Mouse (Mus musculus): ENCODE measurements around the gene Setd1b. TPM values are rescaled to one million over a fixed set of nuclear protein-coding genes. Genes with fewer than 3 reads are reported as not detected.
A peak's percentile ranks its signal among the peaks of the same experiment; 100 is the strongest.

Gene Setd1b
- 2.3 and 2.7 TPM in 2 replicates for polyA plus RNA-seq (2012; rRNA removed)
- polyA plus RNA-seq (2014; fragmentation: Nextera tagmentation; extraction: Ambion mirVana), result 3.3 and 4.3 TPM in 2 replicates

- WGBS (ENCODE audit: insufficient replicate concordance), result under 1% methylated on average over 60 of the region's 103 CpGs
- no peak for DNase-seq (ENCODE audit: low read depth in 3 of 3, low spot score in 3 of 3)
- H3K27me3 ChIP-seq (ENCODE audit: control insufficient read depth, insufficient read depth, low read length), result no peaks in the 10 kb centered on the region
- H3K9ac ChIP-seq (replicated peaks), result peak within 1 kb of the TSS; percentile 99
- H3K4me1 ChIP-seq (replicated peaks; ENCODE audit: control insufficient read depth in 2 of 2, insufficient read depth in 2 of 2, low read length in 1 of 2), result peaks cover 16 to 21% of the 10 kb centered on the region in 2 experiments
- TF ChIP-seq EP300 (IDR thresholded peaks at IDR 0.05; ENCODE audit: low read depth), result no peak
- TF ChIP-seq CTCF (IDR thresholded peaks at IDR 0.05; ENCODE audit: low read depth), result peak; percentile 11; the same call in 1 of the 2 replicates
- H3K36me3 ChIP-seq (replicated peaks; ENCODE audit: control insufficient read depth, insufficient read depth, low read depth), result peaks cover 16% of the 10 kb centered on the region
- ATAC-seq (ENCODE audit: insufficient read depth), result peak; percentile 44
- peak within 1 kb of the TSS; percentile 100 for H3K4me2 ChIP-seq (ENCODE audit: low read depth)
- H3K4me3 ChIP-seq (ENCODE audit: insufficient read depth in 1 of 2, low read depth in 2 of 2, low read length in 2 of 2), result peak within 1 kb of the TSS; percentile 63 to 74
- H3K9me3 ChIP-seq (ENCODE audit: control insufficient read depth, low read length), result no peaks in the 10 kb centered on the region
- H3K27ac ChIP-seq, result peak within 1 kb of the TSS; percentile 98
Measured at GRCm38 (mm10) chr5:123142161-123143157, at the start of gene Setd1b. Gene Setd1b, plus strand, starts transcription at chr5:123142193.

GRCm38 (mm10) chr5:123093077-123093633 lies 48.8 kb upstream of the Setd1b start:
- peak; percentile 82 to 87 (median 83) for DNase-seq (ENCODE audit: low read depth in 3 of 3, low spot score in 3 of 3)
- Histone ChIP-seq H3K9ac (replicated peaks) (peak overlapping the region; percentile 52), H3K4me3 (ENCODE audit: insufficient read depth in 1 of 2, low read depth in 2 of 2, low read length in 2 of 2) (peak overlapping the region; percentile 2 to 28; a peak in 3 of 4 replicates), H3K9me3 (ENCODE audit: control insufficient read depth, low read length) (no peaks in the 10 kb centered on the region), H3K4me2 (ENCODE audit: low read depth) (peak overlapping the region; percentile 65), H3K27ac (peak overlapping the region; percentile 96), H3K27me3 (ENCODE audit: control insufficient read depth, insufficient read depth, low read length) (no peaks in the 10 kb centered on the region), H3K36me3 (replicated peaks; ENCODE audit: control insufficient read depth, insufficient read depth, low read depth) (peaks cover 11% of the 10 kb centered on the region), H3K4me1 (replicated peaks; ENCODE audit: control insufficient read depth in 2 of 2, insufficient read depth in 2 of 2, low read length in 1 of 2) (peaks cover 58 to 70% of the 10 kb centered on the region in 2 experiments)
- peak; percentile 85 for TF ChIP-seq EP300 (IDR thresholded peaks at IDR 0.05; ENCODE audit: low read depth)
- TF ChIP-seq CTCF (IDR thresholded peaks at IDR 0.05; ENCODE audit: low read depth), result no peak
- ATAC-seq (ENCODE audit: insufficient read depth), result peak; percentile 74
- 32% methylated on average over 14 of the region's 14 CpGs for WGBS (ENCODE audit: insufficient replicate concordance)

- peak overlapping the region; percentile 10 to 45 for H3K4me3 ChIP-seq (ENCODE audit: insufficient read depth in 1 of 2, low read depth in 2 of 2, low read length in 2 of 2)
- peak overlapping the region; percentile 68 for H3K9ac ChIP-seq (replicated peaks)
- H3K27me3 ChIP-seq (ENCODE audit: control insufficient read depth, insufficient read depth, low read length), result no peaks in the 10 kb centered on the region
- peaks cover 18% of the 10 kb centered on the region for H3K36me3 ChIP-seq (replicated peaks; ENCODE audit: control insufficient read depth, insufficient read depth, low read depth)
- TF ChIP-seq EP300 (IDR thresholded peaks at IDR 0.05; ENCODE audit: low read depth), result peak; percentile 88
- TF ChIP-seq CTCF (IDR thresholded peaks at IDR 0.05; ENCODE audit: low read depth), result no peak
- no peaks in the 10 kb centered on the region for H3K9me3 ChIP-seq (ENCODE audit: control insufficient read depth, low read length)
- ATAC-seq (ENCODE audit: insufficient read depth), result peak; percentile 88
- peaks cover 58 to 70% of the 10 kb centered on the region in 2 experiments for H3K4me1 ChIP-seq (replicated peaks; ENCODE audit: control insufficient read depth in 2 of 2, insufficient read depth in 2 of 2, low read length in 1 of 2)
- H3K27ac ChIP-seq, result peak overlapping the region; percentile 96
- 26% methylated on average over 25 of the region's 25 CpGs for WGBS (ENCODE audit: insufficient replicate concordance)
- peak overlapping the region; percentile 65 for H3K4me2 ChIP-seq (ENCODE audit: low read depth)
- DNase-seq (ENCODE audit: low read depth in 3 of 3, low spot score in 3 of 3), result peak; percentile 85 to 89 (median 87)
Measured at GRCm38 (mm10) chr5:123094238-123094991, 47.6 kb upstream of the Setd1b start.

- Histone ChIP-seq H3K4me2 (ENCODE audit: low read depth) (no peak overlapping the region), H3K9ac (replicated peaks) (no peak overlapping the region), H3K9me3 (ENCODE audit: control insufficient read depth, low read length) (no peaks in the 10 kb centered on the region), H3K36me3 (replicated peaks; ENCODE audit: control insufficient read depth, insufficient read depth, low read depth) (peaks cover 26% of the 10 kb centered on the region), H3K27me3 (ENCODE audit: control insufficient read depth, insufficient read depth, low read length) (no peaks in the 10 kb centered on the region), H3K4me3 (ENCODE audit: insufficient read depth in 1 of 2, low read depth in 2 of 2, low read length in 2 of 2) (no peak overlapping the region), H3K27ac (peak overlapping the region; percentile 96), H3K4me1 (replicated peaks; ENCODE audit: control insufficient read depth in 2 of 2, insufficient read depth in 2 of 2, low read length in 1 of 2) (peaks cover 47 to 55% of the 10 kb centered on the region in 2 experiments)
- TF ChIP-seq CTCF (IDR thresholded peaks at IDR 0.05; ENCODE audit: low read depth), result no peak
- TF ChIP-seq EP300 (IDR thresholded peaks at IDR 0.05; ENCODE audit: low read depth), result no peak
- ATAC-seq (ENCODE audit: insufficient read depth), result no peak
- no peak for DNase-seq (ENCODE audit: low read depth in 3 of 3, low spot score in 3 of 3)
- WGBS (ENCODE audit: insufficient replicate concordance), result 81% methylated on average over 8 of the region's 8 CpGs
Measured at GRCm38 (mm10) chr5:123096299-123096698, 45.7 kb upstream of the Setd1b start.

Data from liver, embryonic 14.5 days (tissue).